In genomic region chr3:88331282-88331681, GRCm38 (mm10) we compare ENCODE assay signal across 9 mouse cellular contexts. TPM values are rescaled to one million over a fixed set of nuclear protein-coding genes. Genes with fewer than 3 reads are reported as not detected.
DNase-seq lines count a peak whose midpoint lies in the region; ATAC-seq and TF ChIP-seq lines count a peak whose summit lies in the region.
"Had no signal": no experiment of that assay in that cellular context is flagged by ENCODE, and none has a peak within 500 bp of the region (broad histone marks: within the 10 kb centered on the region; RNA-seq: fewer than 3 reads in every experiment).

No protein-coding gene starts in this region.

- no peak overlapping the region for H3K27ac ChIP-seq in forebrain, postnatal 0 days (ENCODE audit: low read depth, low read length)
- no peak overlapping the region for H3K27ac ChIP-seq in forebrain, embryonic 15.5 days (replicated peaks)
- H3K27ac ChIP-seq: limb, embryonic 15.5 days had no signal

- H3K4me1 ChIP-seq in forebrain, postnatal 0 days (ENCODE audit: insufficient read depth) = 0 out of 2 replicates have a peak, but pooled peaks cover 4% of the 10 kb centered on the region
- peaks cover 8% of the 10 kb centered on the region for H3K4me1 ChIP-seq in forebrain, embryonic 15.5 days

- no peak for ATAC-seq in forebrain, postnatal 0 days
- no peak for ATAC-seq in forebrain, embryonic 15.5 days (replicated peaks)
- 0 out of 2 replicates have a peak, but pooled peaks have one; percentile 36 for ATAC-seq in granulocyte monocyte progenitor cell, adult 5-6 weeks (replicated peaks; ENCODE audit: poor library complexity, severe bottlenecking)
- ATAC-seq in neutrophil, adult 5-6 weeks (ENCODE audit: extremely low read depth, insufficient number of reproducible peaks, low FRiP score, poor library complexity, severe bottlenecking) = peak; percentile 40; the same call in 1 of the 2 replicates
- ATAC-seq in inflammation-experienced regulatory T-cells, adult 6 months = no peak

- H3K36me3 ChIP-seq in forebrain, postnatal 0 days (ENCODE audit: insufficient read depth) = peaks cover 11% of the 10 kb centered on the region; the same call in 1 of the 2 replicates
- peaks cover 6% of the 10 kb centered on the region; the same call in 1 of the 2 replicates for H3K36me3 ChIP-seq in forebrain, embryonic 15.5 days

- no peaks in the 10 kb centered on the region for H3K9me3 ChIP-seq in forebrain, postnatal 0 days (ENCODE audit: low read length)
- H3K9me3 ChIP-seq in forebrain, embryonic 15.5 days = no peaks in the 10 kb centered on the region
- H3K9me3 ChIP-seq: limb, embryonic 15.5 days had no signal

- H3K9ac ChIP-seq in forebrain, postnatal 0 days = no peak overlapping the region
- no peak overlapping the region for H3K9ac ChIP-seq in forebrain, embryonic 15.5 days (replicated peaks)
- H3K9ac ChIP-seq: limb, embryonic 15.5 days had no signal

- H3K4me2 ChIP-seq in forebrain, postnatal 0 days (ENCODE audit: low read depth) = no peak overlapping the region
- H3K4me2 ChIP-seq in forebrain, embryonic 15.5 days (replicated peaks) = no peak overlapping the region
- H3K4me2 ChIP-seq: limb, embryonic 15.5 days had no signal

- no peak for DNase-seq in forebrain, postnatal 0 days
- peak; percentile 74 for DNase-seq in 3T3-L1 (ENCODE audit: low read depth, low spot score)
- DNase-seq in T-cell, adult 2 months (ENCODE audit: low spot score) = peak; percentile 49
- DNase-seq in layer of hippocampus, postnatal 10 days (ENCODE audit: low spot score in 2 of 2) = no peak

- TF ChIP-seq CTCF in forebrain, postnatal 0 days (IDR thresholded peaks at IDR 0.05; ENCODE audit: low read depth) = peak; percentile 44

- H3K4me3 ChIP-seq in forebrain, postnatal 0 days (ENCODE audit: low read depth, low read length) = no peak overlapping the region
- H3K4me3 ChIP-seq in forebrain, embryonic 15.5 days = no peak overlapping the region
- H3K4me3 ChIP-seq: limb, embryonic 15.5 days had no signal

- no peaks in the 10 kb centered on the region for H3K27me3 ChIP-seq in forebrain, postnatal 0 days (ENCODE audit: insufficient read depth, low read length)
- no peaks in the 10 kb centered on the region for H3K27me3 ChIP-seq in forebrain, embryonic 15.5 days
- H3K27me3 ChIP-seq: limb, embryonic 15.5 days had no signal

- 14% methylated on average over 2 of the region's 2 CpGs for WGBS in forebrain, postnatal 0 days
- 16% methylated on average over 2 of the region's 2 CpGs for WGBS in forebrain, embryonic 15.5 days

RNA-seq across cellular contexts. Expression of gene Tmem79, which starts 4.7 kb away (rescaled TPM):
- 0.33 and 1.5 TPM in 2 replicates for total RNA-seq in forebrain, postnatal 0 days (2014; rRNA removed)
- polyA plus RNA-seq in forebrain, postnatal 0 days (2015; fragmentation: Nextera tagmentation; extraction: Ambion mirVana) = 0.79 and 0.92 TPM in 2 replicates
- 1.7 and 2.0 TPM in 2 replicates for polyA plus RNA-seq in forebrain, embryonic 15.5 days (2015; fragmentation: Nextera tagmentation; extraction: Ambion mirVana)
- 0.56 and 2.0 TPM in 2 replicates for total RNA-seq in granulocyte monocyte progenitor cell, adult 5-6 weeks (2014; fragmentation: Nextera tagmentation)
- total RNA-seq in granulocyte monocyte progenitor cell, adult 5-6 weeks (2017) = 0.78 and 1.8 TPM in 2 replicates
- 0.61 TPM in 1 of 2 replicates, not detected in the other for total RNA-seq in neutrophil, adult 5-6 weeks (2017)
- total RNA-seq in layer of hippocampus, postnatal 10 days (2021) = under 1 TPM; 0.71 to 0.87 TPM
- 1 to 10 TPM; 1.2 to 2.4 (median 1.8) TPM for polyA plus RNA-seq in inflammation-experienced regulatory T-cells, adult 6 months (2017; shearing (Covaris generic))

RNA-seq across cellular contexts. Expression of gene Smg5, which starts 4.8 kb away (rescaled TPM):
- total RNA-seq in forebrain, postnatal 0 days (2014; rRNA removed) = 85.3 and 96.5 TPM in 2 replicates
- 29.2 and 33.8 TPM in 2 replicates for polyA plus RNA-seq in forebrain, postnatal 0 days (2015; fragmentation: Nextera tagmentation; extraction: Ambion mirVana)
- polyA plus RNA-seq in forebrain, embryonic 15.5 days (2015; fragmentation: Nextera tagmentation; extraction: Ambion mirVana) = 59.8 and 65.1 TPM in 2 replicates
- 50.8 and 53.1 TPM in 2 replicates for total RNA-seq in granulocyte monocyte progenitor cell, adult 5-6 weeks (2014; fragmentation: Nextera tagmentation)
- 64.1 and 79.0 TPM in 2 replicates for total RNA-seq in granulocyte monocyte progenitor cell, adult 5-6 weeks (2017)
- total RNA-seq in neutrophil, adult 5-6 weeks (2017) = 65.1 and 65.7 TPM in 2 replicates
- 10 to 100 TPM; 71.6 to 72.7 TPM for total RNA-seq in layer of hippocampus, postnatal 10 days (2021)
- polyA plus RNA-seq in inflammation-experienced regulatory T-cells, adult 6 months (2017; shearing (Covaris generic)) = 10 to 100 TPM; 26.1 to 47.1 (median 37.8) TPM

RNA-seq across cellular contexts. Expression of gene Glmp, which starts 6.5 kb away (rescaled TPM):
- 44.8 and 55.2 TPM in 2 replicates for total RNA-seq in forebrain, postnatal 0 days (2014; rRNA removed)
- polyA plus RNA-seq in forebrain, postnatal 0 days (2015; fragmentation: Nextera tagmentation; extraction: Ambion mirVana) = 118 and 125 TPM in 2 replicates
- polyA plus RNA-seq in forebrain, embryonic 15.5 days (2015; fragmentation: Nextera tagmentation; extraction: Ambion mirVana) = 103 and 105 TPM in 2 replicates
- total RNA-seq in granulocyte monocyte progenitor cell, adult 5-6 weeks (2014; fragmentation: Nextera tagmentation) = 123 and 165 TPM in 2 replicates
- 26.7 and 29.3 TPM in 2 replicates for total RNA-seq in granulocyte monocyte progenitor cell, adult 5-6 weeks (2017)
- total RNA-seq in neutrophil, adult 5-6 weeks (2017) = 27.7 and 32.1 TPM in 2 replicates
- total RNA-seq in layer of hippocampus, postnatal 10 days (2021) = 10 to 100 TPM; 62.1 to 73.0 TPM
- 100 to 1,000 TPM; 335 to 443 (median 344) TPM for polyA plus RNA-seq in inflammation-experienced regulatory T-cells, adult 6 months (2017; shearing (Covaris generic))

RNA-seq across cellular contexts. Expression of gene Paqr6, which starts 33.1 kb away (rescaled TPM):
- 1.3 and 3.3 TPM in 2 replicates for total RNA-seq in forebrain, postnatal 0 days (2014; rRNA removed)
- 2.7 and 3.0 TPM in 2 replicates for polyA plus RNA-seq in forebrain, postnatal 0 days (2015; fragmentation: Nextera tagmentation; extraction: Ambion mirVana)
- polyA plus RNA-seq in forebrain, embryonic 15.5 days (2015; fragmentation: Nextera tagmentation; extraction: Ambion mirVana) = 0.94 and 1.0 TPM in 2 replicates
- total RNA-seq in granulocyte monocyte progenitor cell, adult 5-6 weeks (2014; fragmentation: Nextera tagmentation) = not detected in 2 replicates
- not detected in 2 replicates for total RNA-seq in granulocyte monocyte progenitor cell, adult 5-6 weeks (2017)
- 0.49 TPM in 1 of 2 replicates, not detected in the other for total RNA-seq in neutrophil, adult 5-6 weeks (2017)
- total RNA-seq in layer of hippocampus, postnatal 10 days (2021) = 1 to 10 TPM; 6.8 to 8.4 TPM
- polyA plus RNA-seq in inflammation-experienced regulatory T-cells, adult 6 months (2017; shearing (Covaris generic)) = not detected

RNA-seq across cellular contexts. Expression of gene Cct3, which starts 34.4 kb away (rescaled TPM):
- total RNA-seq in forebrain, postnatal 0 days (2014; rRNA removed) = 373 and 393 TPM in 2 replicates
- polyA plus RNA-seq in forebrain, postnatal 0 days (2015; fragmentation: Nextera tagmentation; extraction: Ambion mirVana) = 440 and 452 TPM in 2 replicates
- polyA plus RNA-seq in forebrain, embryonic 15.5 days (2015; fragmentation: Nextera tagmentation; extraction: Ambion mirVana) = 523 and 531 TPM in 2 replicates
- total RNA-seq in granulocyte monocyte progenitor cell, adult 5-6 weeks (2014; fragmentation: Nextera tagmentation) = 499 and 506 TPM in 2 replicates
- 381 TPM in 2 replicates for total RNA-seq in granulocyte monocyte progenitor cell, adult 5-6 weeks (2017)
- 73.6 and 102 TPM in 2 replicates for total RNA-seq in neutrophil, adult 5-6 weeks (2017)
- total RNA-seq in layer of hippocampus, postnatal 10 days (2021) = 100 to 1,000 TPM; 198 to 208 TPM
- polyA plus RNA-seq in inflammation-experienced regulatory T-cells, adult 6 months (2017; shearing (Covaris generic)) = 100 to 1,000 TPM; 157 to 218 (median 188) TPM

Comparison
In these comparisons a context has a peak if more than half of its experiments do, and no peak if none do; other contexts are left out.
1. ATAC-seq: peak in granulocyte monocyte progenitor cell, adult 5-6 weeks (single experiment) and neutrophil, adult 5-6 weeks (single experiment); none in forebrain, postnatal 0 days (single experiment), forebrain, embryonic 15.5 days (single experiment) and inflammation-experienced regulatory T-cells, adult 6 months (single experiment).
2. DNase-seq: peak in 3T3-L1 (single experiment) and T-cell, adult 2 months (single experiment); none in forebrain, postnatal 0 days (single experiment) and layer of hippocampus, postnatal 10 days (0 of 2).